Mouse (Mus musculus) heart, adult 2 months (tissue): ENCODE measurements at regions not wholly inside any gene's neighbourhood (a gene's known extent, or its start where the extent isn't known, plus 50 kb on each side); places are given as distances from the start of the nearest gene placed in this dataset.

Experiments used
- EP300 ChIP-seq: fragments of 200-500 bp; IDR thresholded peaks from 2 replicates; pipeline ENCODE4 v1.6.1; 2011; ENCODE audit warnings: low read depth, low read length, control low read depth; ENCODE audit not compliant: insufficient read depth
- POLR2A ChIP-seq: fragments of 200-500 bp; IDR thresholded peaks from 2 replicates; pipeline ENCODE4 v1.6.1; 2011; ENCODE audit warnings: mild to moderate bottlenecking, low read depth, low read length, control low read depth; ENCODE audit not compliant: insufficient read depth

DNA sequence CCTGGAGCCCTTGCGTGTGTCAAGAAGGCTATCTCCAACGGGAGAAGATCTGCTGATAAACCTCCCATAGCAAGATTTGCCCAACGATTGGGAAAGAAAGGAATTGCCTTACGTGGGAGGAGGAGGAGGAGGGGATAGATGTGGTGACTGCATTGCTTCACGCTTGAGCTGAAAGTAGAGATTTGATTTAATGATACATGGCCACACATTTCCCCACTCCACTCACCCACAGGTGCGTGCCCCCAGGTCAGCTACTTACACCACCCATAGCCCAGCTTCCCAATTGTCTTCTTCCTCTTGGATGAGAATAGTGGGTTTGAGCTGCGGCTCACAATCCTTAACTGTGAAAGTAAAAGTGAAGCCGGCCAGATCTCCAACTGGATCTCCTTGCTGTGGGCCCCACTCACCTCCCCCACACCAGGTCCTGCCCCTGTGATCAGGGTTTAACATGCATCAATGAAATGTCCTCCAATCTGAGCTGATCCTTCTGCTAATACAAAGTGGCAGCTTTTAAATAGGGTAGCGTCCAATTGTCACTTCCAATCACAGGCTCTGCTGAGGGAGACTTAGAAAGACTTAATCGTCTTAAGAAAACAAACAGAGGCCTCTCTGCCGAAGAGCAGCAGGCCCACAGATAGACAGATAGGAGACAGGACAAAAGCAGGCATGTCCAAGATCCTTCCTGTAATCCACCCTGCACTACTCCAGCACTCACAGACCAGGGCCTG lies 281.8 kb upstream of the Prox1 start:
- TF ChIP-seq POLR2A (no peak), EP300 (no peak)
